ENCODE assay signal across 33 mouse cellular contexts in the genomic region with DNA sequence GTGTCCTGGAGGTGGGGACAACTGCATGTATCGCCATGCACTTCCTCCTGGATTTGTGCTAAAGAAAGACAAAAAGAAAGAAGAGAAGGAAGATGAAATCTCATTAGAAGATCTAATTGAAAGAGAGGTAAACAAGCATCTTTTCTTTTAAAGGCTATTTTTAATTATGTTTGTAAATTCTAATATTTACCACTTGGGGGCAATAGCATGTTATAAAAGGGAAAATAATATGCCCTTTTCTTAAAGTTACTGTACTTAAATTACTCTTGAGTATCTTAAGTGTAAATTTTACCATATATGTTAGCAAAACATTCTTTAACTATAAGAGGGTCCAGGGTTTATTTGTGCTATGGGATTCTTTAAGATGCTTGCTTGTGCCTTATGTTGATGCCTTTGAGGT. TPM values are rescaled to one million over a fixed set of nuclear protein-coding genes. Genes with fewer than 3 reads are reported as not detected.
A peak's percentile ranks its signal among the peaks of the same experiment; 100 is the strongest.
DNase-seq lines count a peak whose midpoint lies in the region; ATAC-seq and TF ChIP-seq lines count a peak whose summit lies in the region.
"Had no signal": no experiment of that assay in that cellular context is flagged by ENCODE, and none has a peak within 500 bp of the region (broad histone marks: within the 10 kb centered on the region; RNA-seq: fewer than 3 reads in every experiment).

No protein-coding gene starts in this region.

- no peak overlapping the region for H3K4me3 ChIP-seq in heart, postnatal 0 days (ENCODE audit: low read depth, low read length)
- H3K4me3 ChIP-seq in left cerebral cortex, adult 2 months, result no peak overlapping the region
- H3K4me3 ChIP-seq in CH12.LX (replicated peaks in 1 of 3; ENCODE audit: low read depth in 2 of 3, low read length in 2 of 3, poor library complexity in 1 of 3), result no peak overlapping the region
- H3K4me3 ChIP-seq: erythroblast, embryonic 14.5 days; forebrain, embryonic 12.5 days; heart, embryonic 12.5 days; hindbrain, embryonic 10.5 days; neural tube, embryonic 15.5 days had no signal

- peak; percentile 8 for TF ChIP-seq RAD21 in CH12.LX (IDR thresholded peaks at IDR 0.05; ENCODE audit: low read depth, low read length)

- TF ChIP-seq POLR2A in CH12.LX (IDR thresholded peaks at IDR 0.05; ENCODE audit: low read depth, low read length), result no peak

- in situ Hi-C loops in CH12.LX (cut with MboI; ENCODE audit: low pct_ligation_motif_present, low pct_unique_long_range_greater_than_20kb, low sequenced_read_pairs), result no loop called here

- H3K4me1 ChIP-seq in heart, postnatal 0 days (ENCODE audit: control insufficient read depth, insufficient read depth), result no peaks in the 10 kb centered on the region
- H3K4me1 ChIP-seq in CH12.LX (ENCODE audit: control insufficient read depth in 1 of 2, insufficient read depth in 2 of 2), result peaks cover 0 to 18% of the 10 kb centered on the region in 2 experiments; a peak in 2 of 4 replicates
- H3K4me1 ChIP-seq: forebrain, embryonic 12.5 days; heart, embryonic 12.5 days; hindbrain, embryonic 10.5 days; neural tube, embryonic 15.5 days had no signal

- H3K9me3 ChIP-seq in heart, postnatal 0 days (replicated peaks; ENCODE audit: control insufficient read depth, low read length), result no peaks in the 10 kb centered on the region
- no peaks in the 10 kb centered on the region for H3K9me3 ChIP-seq in CH12.LX (replicated peaks; ENCODE audit: low read length)
- H3K9me3 ChIP-seq: forebrain, embryonic 12.5 days; G1E; heart, embryonic 12.5 days; hindbrain, embryonic 10.5 days; neural tube, embryonic 15.5 days had no signal

- no peak for ATAC-seq in heart, postnatal 0 days (ENCODE audit: insufficient read depth, low read depth)
- peak; percentile 38 for ATAC-seq in activated CD4-positive, CD25-positive, alpha-beta regulatory T cell, adult 4 months

- TF ChIP-seq CTCF in heart, postnatal 0 days (IDR thresholded peaks at IDR 0.05; ENCODE audit: low read depth), result peak; percentile 24; the same call in 1 of the 2 replicates
- peak; percentile 38 for TF ChIP-seq CTCF in left cerebral cortex, adult 2 months (IDR thresholded peaks at IDR 0.05)
- peak in 1 of 2 experiments; percentile 6; a peak in 1 of 4 replicates for TF ChIP-seq CTCF in CH12.LX (conservative IDR thresholded peaks at IDR 0.05 in 1 of 2, IDR thresholded peaks at IDR 0.05 in 1 of 2; ENCODE audit: low read depth in 2 of 2, low read length in 2 of 2)

- no peaks in the 10 kb centered on the region for H3K27me3 ChIP-seq in heart, postnatal 0 days (ENCODE audit: control insufficient read depth, insufficient read depth, low read length)
- H3K27me3 ChIP-seq in CH12.LX (replicated peaks), result no peaks in the 10 kb centered on the region
- H3K27me3 ChIP-seq: forebrain, embryonic 12.5 days; heart, embryonic 12.5 days; neural tube, embryonic 15.5 days had no signal

- dilution Hi-C loops in CH12.LX (cut with MboI; ENCODE audit: extremely low pct_ligation_motif_present, extremely low pct_unique_long_range_greater_than_20kb, low sequenced_read_pairs), result no loop called here

- peaks cover 32% of the 10 kb centered on the region for H3K79me2 ChIP-seq in CH12.LX (replicated peaks; ENCODE audit: control insufficient read depth, extremely low read depth, insufficient read depth, poor library complexity, severe bottlenecking)

- H3K27ac ChIP-seq in heart, postnatal 0 days (ENCODE audit: low read depth), result no peak overlapping the region
- H3K27ac ChIP-seq in left cerebral cortex, adult 2 months, result no peak overlapping the region
- H3K27ac ChIP-seq in CH12.LX (ENCODE audit: insufficient read depth, low read depth), result no peak overlapping the region
- H3K27ac ChIP-seq: forebrain, embryonic 12.5 days; hindbrain, embryonic 10.5 days; liver, embryonic 14.5 days; macrophage; neural tube, embryonic 15.5 days had no signal

- H3K9ac ChIP-seq in heart, postnatal 0 days (replicated peaks; ENCODE audit: low read depth, low read length), result no peak overlapping the region
- H3K9ac ChIP-seq in CH12.LX (ENCODE audit: insufficient read depth, low read depth), result no peak overlapping the region
- H3K9ac ChIP-seq: forebrain, embryonic 12.5 days; heart, embryonic 12.5 days; liver, embryonic 14.5 days; neural tube, embryonic 15.5 days had no signal

- TF ChIP-seq EP300 in heart, postnatal 0 days (IDR thresholded peaks at IDR 0.05; ENCODE audit: low read depth), result no peak
- no peak for TF ChIP-seq EP300 in CH12.LX (IDR thresholded peaks at IDR 0.05; ENCODE audit: low read length)

- H3K4me2 ChIP-seq in heart, postnatal 0 days (ENCODE audit: low read depth, low read length), result no peak overlapping the region
- H3K4me2 ChIP-seq in CH12.LX (ENCODE audit: insufficient read depth, low read depth, poor library complexity, severe bottlenecking), result no peak overlapping the region
- H3K4me2 ChIP-seq: forebrain, embryonic 12.5 days; heart, embryonic 12.5 days; neural tube, embryonic 15.5 days had no signal

- no peak for DNase-seq in heart, postnatal 0 days (ENCODE audit: low spot score)
- DNase-seq in heart, postnatal 4 days, result no peak
- no peak for DNase-seq in left cerebral cortex, adult 2 months (ENCODE audit: extremely low spot score in 1 of 2, low spot score in 2 of 2)
- no peak for DNase-seq in left cerebral cortex, postnatal 14 days (ENCODE audit: low spot score in 2 of 2)
- DNase-seq in CH12.LX (ENCODE audit: extremely low read depth), result no peak
- no peak for DNase-seq in spleen, postnatal 14 days (ENCODE audit: low spot score in 2 of 2)
- DNase-seq in thymus, postnatal 4 days, result no peak
- DNase-seq: adrenal gland, adult 8-10 months; B cell, adult 2 months; cerebellum, adult 2 months; cerebellum, postnatal 14 days; gastrocnemius, postnatal 14 days; heart, adult 11 months; heart, postnatal 10 days; kidney, adult 11 months; kidney, postnatal 36 days; layer of hippocampus, postnatal 36 days; liver; lung, adult 2 months; lung, postnatal 10 days; retina, postnatal 1 day; right cerebral cortex, postnatal 25 days; spleen, adult 18-20 months; thymus, adult 2 months had no signal

- intact Hi-C loops in left cerebral cortex, adult 2 months (cut with DNase I), result loop anchor here (1.0 kb wide), 1 partner anchor 111 kb away; no protein-coding TSS in a partner anchor
- intact Hi-C loops in left cerebral cortex, postnatal 14 days (cut with DNase I), result no loop called here

- H3K36me3 ChIP-seq in heart, postnatal 0 days (replicated peaks; ENCODE audit: control insufficient read depth, insufficient read depth, low read length), result peaks cover 35% of the 10 kb centered on the region
- H3K36me3 ChIP-seq in CH12.LX (replicated peaks in 1 of 2; ENCODE audit: control insufficient read depth in 1 of 2, insufficient read depth in 1 of 2, low read length in 1 of 2), result peaks cover 33 to 73% of the 10 kb centered on the region in 2 experiments

- WGBS in heart, postnatal 0 days, result 80% methylated on average over 1 of the region's 1 CpGs

TF ChIP-seq in CH12.LX, 34 proteins besides CTCF, POLR2A, EP300 and RAD21:
- TF ChIP-seq RCOR1 (conservative IDR thresholded peaks at IDR 0.05; ENCODE audit: low read depth, low read length) (no peak), ZMIZ1 (IDR thresholded peaks at IDR 0.05; ENCODE audit: low read depth, low read length) (no peak), PAX5 (IDR thresholded peaks at IDR 0.05; ENCODE audit: low read length) (no peak), ZNF384 (IDR thresholded peaks at IDR 0.05; ENCODE audit: low read depth, low read length) (no peak), MXI1 (IDR thresholded peaks at IDR 0.05; ENCODE audit: low read depth, low read length) (no peak), BHLHE40 (IDR thresholded peaks at IDR 0.05; ENCODE audit: low read depth, low read length) (no peak), USF1 (IDR thresholded peaks at IDR 0.05; ENCODE audit: low read depth, low read length) (no peak), ETS1 (conservative IDR thresholded peaks at IDR 0.05; ENCODE audit: low read depth, low read length) (no peak), MAFK (IDR thresholded peaks at IDR 0.05; ENCODE audit: insufficient replicate concordance, low read length) (no peak), SIN3A (IDR thresholded peaks at IDR 0.05; ENCODE audit: low read length) (no peak), IRF4 (IDR thresholded peaks at IDR 0.05; ENCODE audit: low read depth, low read length) (no peak), MAZ (IDR thresholded peaks at IDR 0.05; ENCODE audit: low read depth, low read length) (no peak), JUN (IDR thresholded peaks at IDR 0.05; ENCODE audit: insufficient read depth, low read depth, low read length) (no peak), TCF12 (IDR thresholded peaks at IDR 0.05; ENCODE audit: low read depth, low read length) (no peak), CHD1 (IDR thresholded peaks at IDR 0.05; ENCODE audit: low read depth, low read length) (no peak)

RNA-seq across cellular contexts. Expression of gene Zc3h15, which starts 15.9 kb away (rescaled TPM):
- 18.1 and 26.4 TPM in 2 replicates for total RNA-seq in heart, postnatal 0 days (2014; rRNA removed; ENCODE audit: low replicate concordance)
- 83.1 and 84.4 TPM in 2 replicates for polyA plus RNA-seq in heart, postnatal 0 days (2015; fragmentation: Nextera tagmentation; extraction: Ambion mirVana)
- total RNA-seq in heart, postnatal 4 days (2021), result 10 to 100 TPM; 60.5 to 64.9 TPM
- total RNA-seq in left cerebral cortex, adult 2 months (2021), result 100 to 1,000 TPM; 143 to 148 TPM
- 100 to 1,000 TPM; 131 to 133 TPM for total RNA-seq in left cerebral cortex, postnatal 14 days (2021)
- total RNA-seq in CH12.LX (2012; rRNA removed) (172 and 176 TPM in 2 replicates), CH12.LX (2014; rRNA removed) (233 and 262 TPM in 2 replicates)
- 277 and 339 TPM in 2 replicates for polyA plus RNA-seq in CH12.LX (2012; ENCODE audit: insufficient read length, low read depth)
- polyA plus RNA-seq in activated CD4-positive, CD25-positive, alpha-beta regulatory T cell, adult 4 months (2017; shearing (Covaris generic)), result 100 to 1,000 TPM in 1 of 2 experiments, 10 to 100 TPM in 1; 92.5 to 117 TPM
